8 mouse cellular contexts compared by ENCODE assay signal in genomic region chr7:29505337-29506318, GRCm38 (mm10). TPM values are rescaled to one million over a fixed set of nuclear protein-coding genes. Genes with fewer than 3 reads are reported as not detected.
DNase-seq lines count a peak whose midpoint lies in the region; ATAC-seq and TF ChIP-seq lines count a peak whose summit lies in the region.

No protein-coding gene starts in this region.

- 49% methylated on average over 18 of the region's 18 CpGs for WGBS in spleen, adult 2 months
- 40% methylated on average over 18 of the region's 18 CpGs for WGBS in limb, embryonic 11.5 days
- whole genome bisulfite sequencing in midbrain, embryonic 13.5 days = 27% methylated on average over 18 of the region's 18 CpGs

- H3K27ac ChIP-seq in spleen, adult 2 months (ENCODE audit: insufficient read depth, low read length) = no peak overlapping the region
- peak overlapping the region; percentile 30; the same call in 1 of the 2 replicates for H3K27ac ChIP-seq in limb, embryonic 11.5 days (replicated peaks; ENCODE audit: low read depth, low read length)
- no peak overlapping the region for H3K27ac ChIP-seq in midbrain, embryonic 13.5 days

- TF ChIP-seq CTCF in spleen, adult 2 months (IDR thresholded peaks at IDR 0.05; ENCODE audit: extremely low read depth, insufficient read depth, insufficient read length, insufficient replicate concordance) = no peak

- peaks cover 14% of the 10 kb centered on the region; the same call in 1 of the 2 replicates for H3K4me1 ChIP-seq in spleen, adult 2 months (ENCODE audit: control insufficient read depth, insufficient read depth, insufficient read length)
- H3K4me1 ChIP-seq in limb, embryonic 11.5 days (ENCODE audit: control insufficient read depth, insufficient read depth, low read length) = peaks cover 25% of the 10 kb centered on the region
- peaks cover 24% of the 10 kb centered on the region for H3K4me1 ChIP-seq in midbrain, embryonic 13.5 days (replicated peaks)

- no peak overlapping the region for H3K4me2 ChIP-seq in limb, embryonic 11.5 days (ENCODE audit: low read depth, severe bottlenecking)
- peak overlapping the region; percentile 14; the same call in 1 of the 2 replicates for H3K4me2 ChIP-seq in midbrain, embryonic 13.5 days (replicated peaks)

- 0 out of 2 replicates have a peak overlapping the region, but pooled peaks have one; percentile 16 for H3K4me3 ChIP-seq in spleen, adult 2 months (ENCODE audit: extremely low read depth, insufficient read depth, insufficient read length)
- no peak overlapping the region for H3K4me3 ChIP-seq in limb, embryonic 11.5 days (ENCODE audit: low read depth, low read length)
- H3K4me3 ChIP-seq in midbrain, embryonic 13.5 days (replicated peaks) = no peak overlapping the region

- no peaks in the 10 kb centered on the region for H3K27me3 ChIP-seq in spleen, adult 2 months (ENCODE audit: control insufficient read depth, insufficient read depth, low read length)
- H3K27me3 ChIP-seq in limb, embryonic 11.5 days (ENCODE audit: control insufficient read depth, insufficient read depth, low read length) = no peaks in the 10 kb centered on the region
- H3K27me3 ChIP-seq in midbrain, embryonic 13.5 days = no peaks in the 10 kb centered on the region

- DNase-seq in spleen, adult 2 months (ENCODE audit: low read depth in 1 of 2, low spot score in 2 of 2) = no peak
- DNase-seq in spleen, adult 18-20 months = no peak
- DNase-seq in limb, embryonic 11.5 days (ENCODE audit: low spot score) = peak; percentile 37
- no peak for DNase-seq in right cerebral cortex, postnatal 14 days
- no peak for DNase-seq in right cerebral cortex, postnatal 10 days (ENCODE audit: low spot score in 2 of 2)
- no peak for DNase-seq in layer of hippocampus, postnatal 36 days

- peak; percentile 64 for ATAC-seq in granulocyte monocyte progenitor cell, adult 5-6 weeks (replicated peaks; ENCODE audit: poor library complexity, severe bottlenecking)
- ATAC-seq in limb, embryonic 11.5 days (ENCODE audit: insufficient number of reproducible peaks, low FRiP score, low TSS enrichment, low read depth) = peak; percentile 53; the same call in 1 of the 2 replicates
- peak; percentile 71 for ATAC-seq in midbrain, embryonic 13.5 days

- no peak for TF ChIP-seq POLR2A in spleen, adult 2 months (IDR thresholded peaks at IDR 0.05; ENCODE audit: low read depth, low read length)

- no peaks in the 10 kb centered on the region for H3K36me3 ChIP-seq in spleen, adult 2 months (ENCODE audit: control insufficient read depth, insufficient read depth, low read length)
- H3K36me3 ChIP-seq in limb, embryonic 11.5 days (ENCODE audit: control insufficient read depth, insufficient read depth, low read length) = no peaks in the 10 kb centered on the region
- no peaks in the 10 kb centered on the region for H3K36me3 ChIP-seq in midbrain, embryonic 13.5 days

- no peaks in the 10 kb centered on the region for H3K9me3 ChIP-seq in limb, embryonic 11.5 days (ENCODE audit: control insufficient read depth, low read length)
- H3K9me3 ChIP-seq in midbrain, embryonic 13.5 days = no peaks in the 10 kb centered on the region

- 0 out of 2 replicates have a peak overlapping the region, but pooled peaks have one; percentile 17 for H3K9ac ChIP-seq in limb, embryonic 11.5 days (ENCODE audit: low read length)
- H3K9ac ChIP-seq in midbrain, embryonic 13.5 days (replicated peaks) = 0 out of 2 replicates have a peak overlapping the region, but pooled peaks have one; percentile 1

RNA-seq across cellular contexts. Expression of gene Sipa1l3, which starts 12.8 kb away (rescaled TPM):
- 30.3 and 47.5 TPM in 2 replicates for polyA plus RNA-seq in spleen, adult 2 months (2012; rRNA removed)
- total RNA-seq in granulocyte monocyte progenitor cell, adult 5-6 weeks (2014; fragmentation: Nextera tagmentation) = 39.4 and 43.1 TPM in 2 replicates
- 5.8 and 6.2 TPM in 2 replicates for total RNA-seq in granulocyte monocyte progenitor cell, adult 5-6 weeks (2017)
- polyA plus RNA-seq in limb, embryonic 11.5 days (2014; fragmentation: Nextera tagmentation; extraction: Ambion mirVana) = 12.1 and 14.0 TPM in 2 replicates
- polyA plus RNA-seq in midbrain, embryonic 13.5 days (2015; fragmentation: Nextera tagmentation; extraction: Ambion mirVana) = 14.8 and 15.2 TPM in 2 replicates
- total RNA-seq in layer of hippocampus, postnatal 36 days (2021) = 100 to 1,000 TPM; 242 to 252 TPM
